In the genomic region with DNA sequence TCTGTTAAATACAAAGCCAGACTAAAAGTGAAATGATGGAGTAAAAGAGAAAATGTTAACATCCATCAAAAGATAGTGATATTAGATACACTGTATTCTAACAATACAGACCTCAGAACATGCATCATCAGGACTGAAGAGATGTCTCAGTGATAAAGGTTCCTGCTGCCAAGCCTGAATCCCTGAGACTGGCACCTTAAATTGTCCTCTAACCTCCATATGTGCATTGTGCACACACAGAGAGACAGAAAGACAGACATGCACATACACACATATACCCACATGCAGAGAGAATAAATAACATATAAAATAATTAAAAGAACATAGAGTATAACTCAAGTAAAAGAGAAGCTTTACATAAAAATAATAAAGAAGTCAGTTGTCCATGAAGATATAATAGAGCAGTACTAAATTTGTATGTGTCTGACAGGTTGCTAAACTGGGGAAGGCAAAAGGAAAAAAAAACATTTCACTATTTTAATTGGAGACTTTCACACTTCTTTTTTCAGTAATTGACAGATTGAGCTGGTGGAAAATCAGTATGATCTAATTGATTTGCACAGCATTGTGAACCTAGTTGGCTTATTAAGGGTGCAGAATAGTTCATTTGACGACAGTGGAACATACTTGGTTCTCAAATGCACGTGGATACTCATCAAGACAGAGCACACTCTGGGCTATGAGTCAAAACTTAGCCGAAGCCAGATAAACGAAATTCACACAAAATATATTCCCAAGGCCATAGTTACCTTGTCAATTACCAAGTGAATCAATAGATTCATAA, we compare ENCODE assay signal across 19 mouse cellular contexts.
"Had no signal": no experiment of that assay in that cellular context is flagged by ENCODE, and none has a peak within 500 bp of the region (broad histone marks: within the 10 kb centered on the region; RNA-seq: fewer than 3 reads in every experiment).

No protein-coding gene starts in this region.

- H3K9me3 ChIP-seq: midbrain, embryonic 10.5 days; midbrain, embryonic 12.5 days; neural tube, embryonic 13.5 days; neural tube, embryonic 15.5 days had no signal

- H3K9ac ChIP-seq: lung, embryonic 14.5 days; midbrain, embryonic 12.5 days; neural tube, embryonic 13.5 days; neural tube, embryonic 15.5 days had no signal

- DNase-seq: lung, adult 18-20 months; lung, embryonic 14.5 days; lung, postnatal 10 days; lung, postnatal 4 days; midbrain, embryonic 14.5 days; retina, postnatal 1 day; right cerebral cortex, adult 18-20 months; right cerebral cortex, postnatal 25 days; right cerebral cortex, postnatal 4 days; spleen, adult 18-20 months; thymus, adult 18-20 months; thymus, postnatal 14 days; thymus, postnatal 36 days had no signal

- H3K36me3 ChIP-seq: midbrain, embryonic 10.5 days; midbrain, embryonic 12.5 days; neural tube, embryonic 13.5 days; neural tube, embryonic 15.5 days had no signal

- H3K27ac ChIP-seq: midbrain, embryonic 10.5 days; midbrain, embryonic 12.5 days; neural tube, embryonic 13.5 days; neural tube, embryonic 15.5 days had no signal

- H3K27me3 ChIP-seq: midbrain, embryonic 12.5 days; neural tube, embryonic 13.5 days; neural tube, embryonic 15.5 days had no signal

- H3K4me1 ChIP-seq: midbrain, embryonic 10.5 days; midbrain, embryonic 12.5 days; neural tube, embryonic 13.5 days; neural tube, embryonic 15.5 days had no signal

- H3K4me2 ChIP-seq: lung, embryonic 14.5 days; midbrain, embryonic 12.5 days; neural tube, embryonic 13.5 days; neural tube, embryonic 15.5 days had no signal

- H3K4me3 ChIP-seq: midbrain, embryonic 10.5 days; midbrain, embryonic 12.5 days; myocyte; neural tube, embryonic 13.5 days; neural tube, embryonic 15.5 days had no signal

- ATAC-seq: midbrain, embryonic 16.5 days had no signal
